Mouse (Mus musculus) hindbrain, embryonic 10.5 days (tissue): ENCODE data around the gene Epn3. TPM values are rescaled to one million over a fixed set of nuclear protein-coding genes. Genes with fewer than 3 reads are reported as not detected.

ENCODE experiments used
- DNase-seq: peaks from one replicate; pipeline ENCODE4 v3.0.0-alpha.2; 2017; ENCODE audit warnings: low spot score
- H3K27ac ChIP-seq: fragments of 300-500 bp; sonication (generic); 2 replicates; pipeline ENCODE4 v1.5.1; 2016; ENCODE audit warnings: mild to moderate bottlenecking, moderate library complexity
- H3K27me3 ChIP-seq: fragments of 300-500 bp; sonication (generic); 2 replicates; pipeline ENCODE4 v1.6.1; 2016; ENCODE audit warnings: mild to moderate bottlenecking; ENCODE audit not compliant: poor library complexity, insufficient read depth, severe bottlenecking
- H3K36me3 ChIP-seq: fragments of 300-500 bp; sonication (generic); 2 replicates; pipeline ENCODE4 v1.6.1; 2016; ENCODE audit warnings: mild to moderate bottlenecking, moderate library complexity
- H3K4me1 ChIP-seq: fragments of 300-500 bp; sonication (generic); replicated peaks from 2 replicates; pipeline ENCODE4 v1.6.1; 2016; ENCODE audit warnings: mild to moderate bottlenecking
- H3K4me3 ChIP-seq: fragments of 300-500 bp; sonication (generic); 2 replicates; pipeline ENCODE4 v1.5.1; 2016; ENCODE audit warnings: mild to moderate bottlenecking, moderate library complexity
- H3K9me3 ChIP-seq: fragments of 300-500 bp; sonication (generic); 2 replicates; pipeline ENCODE4 v1.6.1; 2016; ENCODE audit warnings: mild to moderate bottlenecking, moderate library complexity
- WGBS: fragments of 180-500 bp; shearing (Covaris S2); methylation state at CpG from one replicate; pipeline ENCODE4 v1.1.7; 2016; 5-methylcytosine and 5-hydroxymethylcytosine counted together
- polyA plus RNA-seq: library from polyadenylated mRNA; unstranded; fragments of >200 nt; fragmentation: Nextera tagmentation; extraction: Ambion mirVana; gene quantifications from 2 replicates; pipeline ENCODE4 v1.2.1, GENCODE M21; 2016

The Epn3 gene
- polyA plus RNA-seq, 1 experiment from 2014 or later: 1.9 TPM

- Histone ChIP-seq H3K27me3 (peaks cover 77% of the 10 kb centered on the region), H3K27ac (peak overlapping the region; percentile 81)
- peak; percentile 67 for DNase-seq
Observed at GRCm38 (mm10) chr11:94491035-94491748, 8.6 kb downstream of the Epn3 start.

GRCm38 (mm10) chr11:94489745-94490144 is 10.0 kb downstream of the Epn3 start:
- H3K27me3 ChIP-seq: peaks cover 86% of the 10 kb centered on the region
- no peak for DNase-seq
- H3K27ac ChIP-seq: 0 out of 2 replicates have a peak overlapping the region, but pooled peaks have one; percentile 5
- WGBS: 37% methylated on average over 4 of the region's 4 CpGs
- H3K9me3 ChIP-seq: no peaks in the 10 kb centered on the region
- H3K36me3 ChIP-seq: no peaks in the 10 kb centered on the region
- H3K4me1 ChIP-seq: peaks cover 30% of the 10 kb centered on the region
- H3K4me3 ChIP-seq: no peak overlapping the region

More at GRCm38 (mm10) chr11:94491035-94491748, 8.6 kb downstream of the Epn3 start:
- 3% methylated on average over 55 of the region's 55 CpGs for WGBS
- Histone ChIP-seq H3K4me1 (peaks cover 31% of the 10 kb centered on the region), H3K36me3 (no peaks in the 10 kb centered on the region), H3K4me3 (peak overlapping the region; percentile 59), H3K9me3 (no peaks in the 10 kb centered on the region)

GRCm38 (mm10) chr11:94488767-94489533 is 10.8 kb downstream of the Epn3 start:
- Histone ChIP-seq H3K9me3 (no peaks in the 10 kb centered on the region), H3K4me3 (no peak overlapping the region), H3K27ac (no peak overlapping the region), H3K4me1 (peaks cover 33% of the 10 kb centered on the region), H3K36me3 (no peaks in the 10 kb centered on the region), H3K27me3 (peaks cover 91% of the 10 kb centered on the region)
- DNase-seq: no peak
- 88% methylated on average over 11 of the region's 11 CpGs for WGBS

GRCm38 (mm10) chr11:94486001-94486400 is 13.8 kb downstream of the Epn3 start, which contains the start of gene Spata20:
TSS of gene Spata20 (minus strand) at chr11:94486179.
- 0 out of 2 replicates have a peak within 1 kb of the TSS, but pooled peaks have one; percentile 24 for H3K4me3 ChIP-seq

GRCm38 (mm10) chr11:94485223-94485622 is 14.6 kb downstream of the Epn3 start:
- H3K27me3 ChIP-seq: peaks cover 81% of the 10 kb centered on the region

More at GRCm38 (mm10) chr11:94486001-94486400, 13.8 kb downstream of the Epn3 start, which contains the start of gene Spata20:
- Histone ChIP-seq H3K36me3 (no peaks in the 10 kb centered on the region), H3K9me3 (no peaks in the 10 kb centered on the region), H3K27me3 (peaks cover 81% of the 10 kb centered on the region), H3K27ac (no peak within 1 kb of the TSS), H3K4me1 (peaks cover 36% of the 10 kb centered on the region)
- 5% methylated on average over 24 of the region's 24 CpGs for WGBS
- peak; percentile 86 for DNase-seq

GRCm38 (mm10) chr11:94484636-94485035 is 15.1 kb downstream of the Epn3 start:
- Histone ChIP-seq H3K9me3 (no peaks in the 10 kb centered on the region), H3K27ac (no peak overlapping the region), H3K4me3 (no peak overlapping the region), H3K36me3 (no peaks in the 10 kb centered on the region), H3K27me3 (peaks cover 80% of the 10 kb centered on the region), H3K4me1 (peaks cover 30% of the 10 kb centered on the region)
- WGBS: 88% methylated on average over 9 of the region's 9 CpGs
- no peak for DNase-seq

More at GRCm38 (mm10) chr11:94485223-94485622, 14.6 kb downstream of the Epn3 start:
- no peak for DNase-seq
- 79% methylated on average over 5 of the region's 5 CpGs for WGBS
- peaks cover 32% of the 10 kb centered on the region for H3K4me1 ChIP-seq
- H3K27ac ChIP-seq: no peak overlapping the region
- H3K36me3 ChIP-seq: no peaks in the 10 kb centered on the region
- H3K4me3 ChIP-seq: no peak overlapping the region
- no peaks in the 10 kb centered on the region for H3K9me3 ChIP-seq

- no peak overlapping the region for H3K27ac ChIP-seq
- H3K9me3 ChIP-seq: no peaks in the 10 kb centered on the region
- no peak overlapping the region for H3K4me3 ChIP-seq
- no peak for DNase-seq
- peaks cover 24% of the 10 kb centered on the region for H3K4me1 ChIP-seq
- WGBS: 79% methylated on average over 14 of the region's 14 CpGs
- H3K27me3 ChIP-seq: peaks cover 80% of the 10 kb centered on the region
- H3K36me3 ChIP-seq: no peaks in the 10 kb centered on the region
Observed at GRCm38 (mm10) chr11:94483921-94484320, 15.9 kb downstream of the Epn3 start.

- WGBS: 77% methylated on average over 11 of the region's 11 CpGs
- no peak overlapping the region for H3K4me3 ChIP-seq
Observed at GRCm38 (mm10) chr11:94483436-94483835, 16.3 kb downstream of the Epn3 start.

GRCm38 (mm10) chr11:94482738-94483137 is 17.0 kb downstream of the Epn3 start:
- no peak overlapping the region for H3K4me3 ChIP-seq
- no peak for DNase-seq
- peaks cover 83% of the 10 kb centered on the region for H3K27me3 ChIP-seq
- no peaks in the 10 kb centered on the region for H3K36me3 ChIP-seq
- H3K27ac ChIP-seq: no peak overlapping the region
- no peaks in the 10 kb centered on the region for H3K9me3 ChIP-seq
- WGBS: 91% methylated on average over 11 of the region's 11 CpGs
- peaks cover 24% of the 10 kb centered on the region for H3K4me1 ChIP-seq

More at GRCm38 (mm10) chr11:94483436-94483835, 16.3 kb downstream of the Epn3 start:
- H3K27me3 ChIP-seq: peaks cover 81% of the 10 kb centered on the region
- H3K4me1 ChIP-seq: peaks cover 24% of the 10 kb centered on the region
- H3K27ac ChIP-seq: no peak overlapping the region
- no peak for DNase-seq
- no peaks in the 10 kb centered on the region for H3K36me3 ChIP-seq
- H3K9me3 ChIP-seq: no peaks in the 10 kb centered on the region

- peaks cover 83% of the 10 kb centered on the region for H3K27me3 ChIP-seq
- no peak for DNase-seq
- no peak overlapping the region for H3K4me3 ChIP-seq
- WGBS: 86% methylated on average over 7 of the region's 7 CpGs
- no peaks in the 10 kb centered on the region for H3K36me3 ChIP-seq
- H3K4me1 ChIP-seq: peaks cover 24% of the 10 kb centered on the region
- no peak overlapping the region for H3K27ac ChIP-seq
- no peaks in the 10 kb centered on the region for H3K9me3 ChIP-seq
Observed at GRCm38 (mm10) chr11:94481963-94482362, 17.8 kb downstream of the Epn3 start.

GRCm38 (mm10) chr11:94480382-94480781 is 19.4 kb downstream of the Epn3 start:
- Histone ChIP-seq H3K4me1 (peaks cover 29% of the 10 kb centered on the region), H3K36me3 (no peaks in the 10 kb centered on the region), H3K27me3 (peaks cover 83% of the 10 kb centered on the region), H3K9me3 (no peaks in the 10 kb centered on the region), H3K27ac (no peak overlapping the region), H3K4me3 (no peak overlapping the region)
- 90% methylated on average over 9 of the region's 9 CpGs for WGBS
- no peak for DNase-seq

GRCm38 (mm10) chr11:94477651-94478050 is 22.1 kb downstream of the Epn3 start:
- peaks cover 97% of the 10 kb centered on the region for H3K27me3 ChIP-seq
- no peak overlapping the region for H3K4me3 ChIP-seq
- no peaks in the 10 kb centered on the region for H3K9me3 ChIP-seq
- H3K27ac ChIP-seq: peak overlapping the region; percentile 42; the same call in 1 of the 2 replicates
- no peaks in the 10 kb centered on the region for H3K36me3 ChIP-seq
- 70% methylated on average over 6 of the region's 6 CpGs for WGBS
- DNase-seq: no peak
- peaks cover 46% of the 10 kb centered on the region for H3K4me1 ChIP-seq

- H3K27me3 ChIP-seq: peaks cover 98% of the 10 kb centered on the region
Observed at GRCm38 (mm10) chr11:94475722-94476121, 24.1 kb downstream of the Epn3 start.

More at GRCm38 (mm10) chr11:94475722-94476121, 24.1 kb downstream of the Epn3 start:
- peaks cover 61% of the 10 kb centered on the region for H3K4me1 ChIP-seq
- no peak overlapping the region for H3K4me3 ChIP-seq
- DNase-seq: no peak
- no peaks in the 10 kb centered on the region for H3K36me3 ChIP-seq
- WGBS: 14% methylated on average over 11 of the region's 11 CpGs
- H3K9me3 ChIP-seq: no peaks in the 10 kb centered on the region
- H3K27ac ChIP-seq: no peak overlapping the region
